Mouse (Mus musculus): ENCODE measurements around the gene Lipm. TPM values are rescaled to one million over a fixed set of nuclear protein-coding genes. Genes with fewer than 3 reads are reported as not detected.

The Lipm gene
- polyA plus RNA-seq, 1 experiment = not detected

GRCm38 (mm10) chr19:34165891-34166290 lies 65.2 kb downstream of the Lipm start, which contains the start of gene Ankrd22:
Gene Ankrd22, minus strand, starts transcription at chr19:34166053.
- no peaks in the 10 kb centered on the region for H3K79me2 ChIP-seq (ENCODE audit: control insufficient read depth, insufficient read depth)
- TF ChIP-seq MYOD1 (IDR thresholded peaks at IDR 0.05; ENCODE audit: control insufficient read depth, insufficient read length, low read depth) (no peak), USF1 (IDR thresholded peaks at IDR 0.05; ENCODE audit: low read depth) (no peak), MAX (IDR thresholded peaks at IDR 0.05) (no peak), CEBPB (IDR thresholded peaks at IDR 0.05; ENCODE audit: low read depth) (no peak), CTCF (IDR thresholded peaks at IDR 0.05; ENCODE audit: control insufficient read depth, insufficient read depth, insufficient read length) (no peak), FOSL1 (IDR thresholded peaks at IDR 0.05; ENCODE audit: insufficient read depth, low read length, poor library complexity, severe bottlenecking) (no peak), MYOG (IDR thresholded peaks at IDR 0.05; ENCODE audit: control insufficient read depth, extremely low read depth, insufficient read length) (no peak)

GRCm38 (mm10) chr19:34166386-34166785 lies 65.7 kb downstream of the Lipm start:
- no peak for TF ChIP-seq MYOG (IDR thresholded peaks at IDR 0.05; ENCODE audit: control insufficient read depth, extremely low read depth, insufficient read length)
- no peak for TF ChIP-seq FOSL1 (IDR thresholded peaks at IDR 0.05; ENCODE audit: insufficient read depth, low read length, poor library complexity, severe bottlenecking)
- no peak for TF ChIP-seq CEBPB (IDR thresholded peaks at IDR 0.05; ENCODE audit: low read depth)
- no peak for TF ChIP-seq USF1 (IDR thresholded peaks at IDR 0.05; ENCODE audit: low read depth)
- TF ChIP-seq MYOD1 (IDR thresholded peaks at IDR 0.05; ENCODE audit: control insufficient read depth, insufficient read length, low read depth) = no peak
- no peak for TF ChIP-seq CTCF (IDR thresholded peaks at IDR 0.05; ENCODE audit: control insufficient read depth, insufficient read depth, insufficient read length)
- TF ChIP-seq MAX (IDR thresholded peaks at IDR 0.05) = no peak
- no peaks in the 10 kb centered on the region for H3K27me3 ChIP-seq (ENCODE audit: control insufficient read depth, insufficient read depth, insufficient read length)
- H3ac ChIP-seq (ENCODE audit: control insufficient read depth, insufficient read length, low read depth) = no peak overlapping the region
- no peaks in the 10 kb centered on the region for H3K36me3 ChIP-seq (ENCODE audit: control insufficient read depth, insufficient read depth)
- no peaks in the 10 kb centered on the region for H3K79me2 ChIP-seq (ENCODE audit: control insufficient read depth, insufficient read depth)
- H3K4me3 ChIP-seq (ENCODE audit: insufficient read depth, poor library complexity, severe bottlenecking) = no peak overlapping the region
- H3K79me3 ChIP-seq (ENCODE audit: low read depth) = no peaks in the 10 kb centered on the region

More at GRCm38 (mm10) chr19:34165891-34166290, 65.2 kb downstream of the Lipm start, which contains the start of gene Ankrd22:
- Histone ChIP-seq H3K4me3 (ENCODE audit: insufficient read depth, poor library complexity, severe bottlenecking) (no peak within 1 kb of the TSS), H3K79me3 (ENCODE audit: low read depth) (no peaks in the 10 kb centered on the region), H3ac (ENCODE audit: control insufficient read depth, insufficient read length, low read depth) (no peak within 1 kb of the TSS), H3K36me3 (ENCODE audit: control insufficient read depth, insufficient read depth) (no peaks in the 10 kb centered on the region), H3K27me3 (ENCODE audit: control insufficient read depth, insufficient read depth, insufficient read length) (no peaks in the 10 kb centered on the region)

- H3K36me3 ChIP-seq (ENCODE audit: control insufficient read depth, insufficient read depth) = no peaks in the 10 kb centered on the region
- H3K27me3 ChIP-seq (ENCODE audit: control insufficient read depth, insufficient read depth, insufficient read length) = no peaks in the 10 kb centered on the region
- no peak for TF ChIP-seq MYOG (IDR thresholded peaks at IDR 0.05; ENCODE audit: control insufficient read depth, extremely low read depth, insufficient read length)
- TF ChIP-seq CTCF (IDR thresholded peaks at IDR 0.05; ENCODE audit: control insufficient read depth, insufficient read depth, insufficient read length) = no peak
- no peak for TF ChIP-seq MYOD1 (IDR thresholded peaks at IDR 0.05; ENCODE audit: control insufficient read depth, insufficient read length, low read depth)
- TF ChIP-seq USF1 (IDR thresholded peaks at IDR 0.05; ENCODE audit: low read depth) = no peak
- no peak for TF ChIP-seq MAX (IDR thresholded peaks at IDR 0.05)
- TF ChIP-seq CEBPB (IDR thresholded peaks at IDR 0.05; ENCODE audit: low read depth) = no peak
- no peak for TF ChIP-seq FOSL1 (IDR thresholded peaks at IDR 0.05; ENCODE audit: insufficient read depth, low read length, poor library complexity, severe bottlenecking)
Measured at GRCm38 (mm10) chr19:34167896-34168661, 67.3 kb downstream of the Lipm start.

GRCm38 (mm10) chr19:34169121-34169520 lies 68.4 kb downstream of the Lipm start:
- Histone ChIP-seq H3ac (ENCODE audit: control insufficient read depth, insufficient read length, low read depth) (no peak overlapping the region), H3K79me3 (ENCODE audit: low read depth) (no peaks in the 10 kb centered on the region), H3K79me2 (ENCODE audit: control insufficient read depth, insufficient read depth) (no peaks in the 10 kb centered on the region), H3K36me3 (ENCODE audit: control insufficient read depth, insufficient read depth) (no peaks in the 10 kb centered on the region), H3K27me3 (ENCODE audit: control insufficient read depth, insufficient read depth, insufficient read length) (no peaks in the 10 kb centered on the region), H3K4me3 (ENCODE audit: insufficient read depth, poor library complexity, severe bottlenecking) (no peak overlapping the region)
- TF ChIP-seq CTCF (IDR thresholded peaks at IDR 0.05; ENCODE audit: control insufficient read depth, insufficient read depth, insufficient read length) (no peak), MAX (IDR thresholded peaks at IDR 0.05) (no peak), MYOD1 (IDR thresholded peaks at IDR 0.05; ENCODE audit: control insufficient read depth, insufficient read length, low read depth) (no peak), USF1 (IDR thresholded peaks at IDR 0.05; ENCODE audit: low read depth) (no peak)

More at GRCm38 (mm10) chr19:34167896-34168661, 67.3 kb downstream of the Lipm start:
- Histone ChIP-seq H3ac (ENCODE audit: control insufficient read depth, insufficient read length, low read depth) (no peak overlapping the region), H3K4me3 (ENCODE audit: insufficient read depth, poor library complexity, severe bottlenecking) (no peak overlapping the region), H3K79me2 (ENCODE audit: control insufficient read depth, insufficient read depth) (no peaks in the 10 kb centered on the region), H3K79me3 (ENCODE audit: low read depth) (no peaks in the 10 kb centered on the region)

- Histone ChIP-seq H3ac (ENCODE audit: control insufficient read depth, insufficient read length, low read depth) (no peak overlapping the region), H3K27me3 (ENCODE audit: control insufficient read depth, insufficient read depth, insufficient read length) (no peaks in the 10 kb centered on the region), H3K36me3 (ENCODE audit: control insufficient read depth, insufficient read depth) (no peaks in the 10 kb centered on the region), H3K4me3 (ENCODE audit: insufficient read depth, poor library complexity, severe bottlenecking) (no peak overlapping the region), H3K79me2 (ENCODE audit: control insufficient read depth, insufficient read depth) (no peaks in the 10 kb centered on the region), H3K79me3 (ENCODE audit: low read depth) (no peaks in the 10 kb centered on the region)
- no peak for TF ChIP-seq MAX (IDR thresholded peaks at IDR 0.05)
- no peak for TF ChIP-seq MYOD1 (IDR thresholded peaks at IDR 0.05; ENCODE audit: control insufficient read depth, insufficient read length, low read depth)
- no peak for TF ChIP-seq CTCF (IDR thresholded peaks at IDR 0.05; ENCODE audit: control insufficient read depth, insufficient read depth, insufficient read length)
- peak; percentile 12 for TF ChIP-seq FOSL1 (IDR thresholded peaks at IDR 0.05; ENCODE audit: insufficient read depth, low read length, poor library complexity, severe bottlenecking)
Measured at GRCm38 (mm10) chr19:34171167-34171566, 70.4 kb downstream of the Lipm start.

Small RNAs within 50 kb of the gene (microRNA-seq; reads per million reads assigned to microRNA genes)
- gene Gm23334 (ENCODE audit: borderline microRNAs expressed) = not detected

Other genes starting within 250 kb of the Lipm start
- gene Lipf, start 139.7 kb upstream of the Lipm start, polyA plus RNA-seq (2012; fragmentation: generic; extraction: Trizol) = not detected
- gene Lipk, start 92.6 kb upstream of the Lipm start, polyA plus RNA-seq (2012; fragmentation: generic; extraction: Trizol) = not detected
- 0.06 TPM for gene Lipn, start 33.6 kb upstream of the Lipm start, polyA plus RNA-seq (2012; fragmentation: generic; extraction: Trizol)
- not detected for gene Ankrd22, start 65.1 kb downstream of the Lipm start, polyA plus RNA-seq (2012; fragmentation: generic; extraction: Trizol)
- gene Stambpl1, start 91.3 kb downstream of the Lipm start, polyA plus RNA-seq (2012; fragmentation: generic; extraction: Trizol) = 19.0 TPM
- 1,987 TPM for gene Acta2, start 154.7 kb downstream of the Lipm start, polyA plus RNA-seq (2012; fragmentation: generic; extraction: Trizol)
- gene Fas, start 189.7 kb downstream of the Lipm start, polyA plus RNA-seq (2012; fragmentation: generic; extraction: Trizol) = 1.3 TPM

Measured in C2C12 (cell line).